Comparison of ENCODE assay signal across 17 mouse cellular contexts in the genomic region with DNA sequence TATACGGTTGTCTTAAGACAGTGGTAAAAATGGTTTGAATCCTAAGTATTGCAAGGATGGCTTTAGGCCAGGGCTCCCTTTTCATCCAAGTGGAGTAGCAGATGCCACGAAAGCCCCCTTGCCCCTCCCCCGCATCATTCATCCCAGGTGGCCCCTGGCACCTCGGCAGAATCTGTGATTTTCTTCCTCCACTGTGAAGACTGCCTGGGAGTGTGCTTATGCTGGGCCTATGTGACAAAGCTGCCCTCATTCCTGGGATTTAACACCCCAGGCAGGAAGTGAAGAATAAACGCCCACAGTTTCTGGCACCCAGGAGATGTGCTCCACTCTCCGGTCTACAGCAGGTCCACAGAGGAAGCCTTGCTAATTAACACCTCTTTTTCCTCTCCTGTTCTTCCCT. TPM values are rescaled to one million over a fixed set of nuclear protein-coding genes. Genes with fewer than 3 reads are reported as not detected.
DNase-seq lines count a peak whose midpoint lies in the region; ATAC-seq and TF ChIP-seq lines count a peak whose summit lies in the region.
"Had no signal": no experiment of that assay in that cellular context is flagged by ENCODE, and none has a peak within 500 bp of the region (broad histone marks: within the 10 kb centered on the region; RNA-seq: fewer than 3 reads in every experiment).

No protein-coding gene starts in this region.

- peak; percentile 27; the same call in 1 of the 2 replicates for ATAC-seq in hindbrain, embryonic 15.5 days (ENCODE audit: low FRiP score, low read depth)
- ATAC-seq in hindbrain, embryonic 13.5 days (ENCODE audit: low FRiP score) = no peak
- ATAC-seq in intestine, embryonic 16.5 days = no peak
- ATAC-seq: liver, embryonic 12.5 days had no signal

- H3K4me3 ChIP-seq in hindbrain, embryonic 15.5 days = no peak overlapping the region
- no peak overlapping the region for H3K4me3 ChIP-seq in hindbrain, embryonic 13.5 days
- H3K4me3 ChIP-seq in intestine, embryonic 16.5 days (ENCODE audit: low read length) = no peak overlapping the region
- H3K4me3 ChIP-seq in layer of hippocampus, adult 2 months = no peak overlapping the region
- H3K4me3 ChIP-seq: liver, embryonic 12.5 days; megakaryocyte, embryonic 14.5 days; neural tube, embryonic 13.5 days had no signal

- H3K4me2 ChIP-seq in hindbrain, embryonic 15.5 days = no peak overlapping the region
- no peak overlapping the region for H3K4me2 ChIP-seq in hindbrain, embryonic 13.5 days
- H3K4me2 ChIP-seq in intestine, embryonic 16.5 days (ENCODE audit: low read depth, low read length) = no peak overlapping the region
- H3K4me2 ChIP-seq: liver, embryonic 12.5 days; neural tube, embryonic 13.5 days had no signal

- H3K36me3 ChIP-seq in hindbrain, embryonic 15.5 days = no peaks in the 10 kb centered on the region
- no peaks in the 10 kb centered on the region for H3K36me3 ChIP-seq in hindbrain, embryonic 13.5 days
- no peaks in the 10 kb centered on the region for H3K36me3 ChIP-seq in intestine, embryonic 16.5 days (ENCODE audit: control insufficient read depth, insufficient read depth, low read length)
- H3K36me3 ChIP-seq: liver, embryonic 12.5 days; neural tube, embryonic 13.5 days had no signal

- 38% methylated on average over 6 of the region's 6 CpGs for WGBS in hindbrain, embryonic 15.5 days
- 48% methylated on average over 6 of the region's 6 CpGs for WGBS in hindbrain, embryonic 13.5 days
- WGBS in intestine, embryonic 16.5 days = 46% methylated on average over 6 of the region's 6 CpGs

- peaks cover 20% of the 10 kb centered on the region for H3K4me1 ChIP-seq in hindbrain, embryonic 15.5 days (replicated peaks)
- peaks cover 18% of the 10 kb centered on the region for H3K4me1 ChIP-seq in hindbrain, embryonic 13.5 days (replicated peaks)
- H3K4me1 ChIP-seq in intestine, embryonic 16.5 days (ENCODE audit: control insufficient read depth, insufficient read depth, low read length) = 0 out of 2 replicates have a peak, but pooled peaks cover 3% of the 10 kb centered on the region
- H3K4me1 ChIP-seq: liver, embryonic 12.5 days; megakaryocyte, embryonic 14.5 days had no signal

- TF ChIP-seq CTCF in layer of hippocampus, adult 2 months (conservative IDR thresholded peaks at IDR 0.05) = no peak

- H3K9ac ChIP-seq in hindbrain, embryonic 15.5 days = no peak overlapping the region
- no peak overlapping the region for H3K9ac ChIP-seq in hindbrain, embryonic 13.5 days
- no peak overlapping the region for H3K9ac ChIP-seq in intestine, embryonic 16.5 days (ENCODE audit: low read depth, low read length)
- H3K9ac ChIP-seq: liver, embryonic 12.5 days; neural tube, embryonic 13.5 days had no signal

- H3K9me3 ChIP-seq in hindbrain, embryonic 15.5 days = no peaks in the 10 kb centered on the region
- H3K9me3 ChIP-seq in hindbrain, embryonic 13.5 days = no peaks in the 10 kb centered on the region
- no peaks in the 10 kb centered on the region for H3K9me3 ChIP-seq in intestine, embryonic 16.5 days (ENCODE audit: control insufficient read depth, low read length)
- H3K9me3 ChIP-seq: liver, embryonic 12.5 days; neural tube, embryonic 13.5 days had no signal

- H3K27me3 ChIP-seq in hindbrain, embryonic 15.5 days = no peaks in the 10 kb centered on the region
- H3K27me3 ChIP-seq in hindbrain, embryonic 13.5 days = no peaks in the 10 kb centered on the region
- H3K27me3 ChIP-seq in intestine, embryonic 16.5 days (replicated peaks; ENCODE audit: control insufficient read depth, insufficient read depth, low read length) = no peaks in the 10 kb centered on the region
- H3K27me3 ChIP-seq: liver, embryonic 12.5 days; neural tube, embryonic 13.5 days had no signal

- H3K27ac ChIP-seq in hindbrain, embryonic 15.5 days (replicated peaks) = 0 out of 2 replicates have a peak overlapping the region, but pooled peaks have one; percentile 15
- no peak overlapping the region for H3K27ac ChIP-seq in hindbrain, embryonic 13.5 days
- no peak overlapping the region for H3K27ac ChIP-seq in intestine, embryonic 16.5 days (ENCODE audit: low read length)
- no peak overlapping the region for H3K27ac ChIP-seq in layer of hippocampus, adult 2 months
- H3K27ac ChIP-seq: liver, embryonic 12.5 days; neural tube, embryonic 13.5 days had no signal

- DNase-seq in cerebellum, postnatal 10 days = peak; percentile 90 to 95
- DNase-seq in frontal cortex, postnatal 14 days (ENCODE audit: low spot score in 2 of 2) = peak; percentile 16 to 21
- peak; percentile 71 for DNase-seq in right cerebral cortex, adult 18-20 months
- no peak for DNase-seq in natural killer cell, adult 2 months (ENCODE audit: low spot score in 2 of 2)
- no peak for DNase-seq in layer of hippocampus, adult 2 months (ENCODE audit: low spot score in 2 of 2)
- DNase-seq: adrenal gland, adult 8-10 months; B cell, adult 2 months; gastrocnemius, postnatal 25 days; heart, postnatal 10 days; kidney, adult 18-20 months; thymus, postnatal 14 days had no signal

RNA-seq across cellular contexts. Expression of a gene that starts 28.6 kb away (rescaled TPM):
- 91.3 and 101 TPM in 2 replicates for polyA plus RNA-seq in hindbrain, embryonic 15.5 days (2015; fragmentation: Nextera tagmentation; extraction: Ambion mirVana)
- polyA plus RNA-seq in hindbrain, embryonic 13.5 days (2015; fragmentation: Nextera tagmentation; extraction: Ambion mirVana) = 81.7 and 88.4 TPM in 2 replicates
- 108 and 127 TPM in 2 replicates for polyA plus RNA-seq in intestine, embryonic 16.5 days (2015; fragmentation: Nextera tagmentation; extraction: Ambion mirVana)
- 10 to 100 TPM; 76.4 to 79.4 TPM for total RNA-seq in layer of hippocampus, adult 2 months (2021)

Comparison
In these comparisons a context has a peak if more than half of its experiments do, and no peak if none do; other contexts are left out.
1. DNase-seq: peak in cerebellum, postnatal 10 days (2 of 2), frontal cortex, postnatal 14 days (2 of 2) and right cerebral cortex, adult 18-20 months (single experiment); none in natural killer cell, adult 2 months (0 of 2) and layer of hippocampus, adult 2 months (0 of 2).